Mouse (Mus musculus) intestine, embryonic 16.5 days (tissue): ENCODE measurements around the gene Osbp2. TPM values are rescaled to one million over a fixed set of nuclear protein-coding genes. Genes with fewer than 3 reads are reported as not detected.

Experiments used
- ATAC-seq: fragments of 200-750 bp; cut with Nextera tagmentation; 2 replicates; pipeline ENCODE4 v1.8.0; 2017; ENCODE audit warnings: moderate TSS enrichment, moderate library complexity
- H3K27ac ChIP-seq: fragments of 300-500 bp; sonication (generic); 2 replicates; pipeline ENCODE4 v1.5.1; 2014; ENCODE audit warnings: mild to moderate bottlenecking, low read length
- H3K27me3 ChIP-seq: fragments of 300-500 bp; sonication (generic); replicated peaks from 2 replicates; pipeline ENCODE4 v1.6.1; 2014; ENCODE audit warnings: low read length, control low read depth, mixed read lengths; ENCODE audit not compliant: control insufficient read depth, insufficient read depth
- H3K36me3 ChIP-seq: fragments of 300-500 bp; sonication (generic); 2 replicates; pipeline ENCODE4 v1.6.1; 2014; ENCODE audit warnings: low read length, control low read depth; ENCODE audit not compliant: control insufficient read depth, insufficient read depth
- H3K4me1 ChIP-seq: fragments of 300-500 bp; sonication (generic); 2 replicates; pipeline ENCODE4 v1.6.1; 2014; ENCODE audit warnings: low read length, control low read depth, mixed read lengths; ENCODE audit not compliant: control insufficient read depth, insufficient read depth
- H3K4me2 ChIP-seq: fragments of 300-500 bp; sonication (generic); 2 replicates; pipeline ENCODE4 v1.6.1; 2014; ENCODE audit warnings: low read depth, low read length, control low read depth
- H3K4me3 ChIP-seq: fragments of 300-500 bp; sonication (generic); 2 replicates; pipeline ENCODE4 v1.5.1; 2014; ENCODE audit warnings: mild to moderate bottlenecking, low read length
- H3K9ac ChIP-seq: fragments of 300-500 bp; sonication (generic); 2 replicates; pipeline ENCODE4 v1.6.1; 2014; ENCODE audit warnings: low read depth, low read length
- H3K9me3 ChIP-seq: fragments of 300-500 bp; sonication (generic); 2 replicates; pipeline ENCODE4 v1.6.1; 2016; ENCODE audit warnings: low read length, control low read depth; ENCODE audit not compliant: control insufficient read depth
- WGBS: fragments of 180-500 bp; shearing (Covaris S2); extraction: QIAGEN DNeasy Blood & Tissue Kit; methylation state at CpG from one replicate; pipeline ENCODE4 v1.1.7; 2014; 5-methylcytosine and 5-hydroxymethylcytosine counted together
- polyA plus RNA-seq: library from polyadenylated mRNA; unstranded; fragments of >200 nt; fragmentation: Nextera tagmentation; extraction: Ambion mirVana; gene quantifications from 2 replicates; pipeline ENCODE4 v1.2.1, GENCODE M21; 2015

The Osbp2 gene
- polyA plus RNA-seq, 1 experiment from 2014 or later: 0.45 TPM

DNA sequence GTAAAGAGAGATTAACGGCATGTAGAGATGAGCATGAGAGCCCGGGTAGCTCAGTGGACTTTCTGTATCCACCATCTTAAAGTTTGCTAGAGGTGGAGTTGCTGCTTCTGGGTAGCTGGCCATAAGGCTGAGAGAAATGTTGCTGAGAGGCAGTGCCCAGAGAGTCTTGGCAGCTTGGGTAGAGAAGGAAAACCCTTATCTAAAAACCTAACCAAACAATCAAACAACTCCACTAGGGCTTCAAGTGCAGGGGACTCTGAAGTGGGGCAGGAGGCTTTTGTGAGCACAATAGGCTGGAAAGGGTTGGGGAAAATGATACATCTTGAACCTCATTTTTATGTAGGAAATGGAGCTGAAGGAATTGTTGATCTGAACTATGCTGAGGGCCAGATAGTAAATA, 177.4 kb downstream of the Osbp2 start:
- Histone ChIP-seq H3K36me3 (peaks cover 27% of the 10 kb centered on the region), H3K27ac (no peak overlapping the region), H3K9me3 (no peaks in the 10 kb centered on the region), H3K9ac (no peak overlapping the region), H3K4me3 (no peak overlapping the region), H3K27me3 (no peaks in the 10 kb centered on the region), H3K4me2 (no peak overlapping the region), H3K4me1 (no peaks in the 10 kb centered on the region)
- ATAC-seq: no peak
- 89% methylated on average over 2 of the region's 2 CpGs for WGBS

DNA sequence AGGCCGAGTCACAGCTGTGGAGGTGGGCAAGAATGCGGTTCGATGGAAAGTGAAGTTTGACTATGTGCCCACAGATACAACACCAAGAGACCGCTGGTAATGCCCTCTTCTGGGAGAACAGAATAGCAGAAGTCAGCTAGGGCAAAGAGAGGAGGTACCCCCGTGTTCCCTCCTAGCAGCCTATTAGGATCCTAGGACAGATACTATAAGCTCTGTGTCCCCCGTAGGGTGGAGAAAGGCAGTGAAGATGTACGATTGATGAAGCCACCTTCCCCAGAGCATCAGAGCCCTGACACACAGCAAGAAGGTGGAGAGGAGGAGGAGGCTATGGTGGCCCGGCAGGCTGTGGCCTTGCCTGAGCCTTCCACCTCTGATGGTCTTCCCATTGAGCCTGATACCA, 178.3 kb downstream of the Osbp2 start:
- no peaks in the 10 kb centered on the region for H3K27me3 ChIP-seq
- ATAC-seq: no peak
- H3K27ac ChIP-seq: no peak overlapping the region
- peaks cover 27% of the 10 kb centered on the region for H3K36me3 ChIP-seq
- no peak overlapping the region for H3K4me3 ChIP-seq
- H3K9ac ChIP-seq: no peak overlapping the region
- 91% methylated on average over 8 of the region's 8 CpGs for WGBS
- H3K4me1 ChIP-seq: no peaks in the 10 kb centered on the region
- H3K4me2 ChIP-seq: no peak overlapping the region
- H3K9me3 ChIP-seq: no peaks in the 10 kb centered on the region

GRCm38 (mm10) chr11:3684723-3685430, 178.8 kb downstream of the Osbp2 start:
- Histone ChIP-seq H3K36me3 (peaks cover 28% of the 10 kb centered on the region), H3K9me3 (no peaks in the 10 kb centered on the region), H3K4me1 (no peaks in the 10 kb centered on the region), H3K27me3 (no peaks in the 10 kb centered on the region), H3K27ac (no peak overlapping the region), H3K9ac (no peak overlapping the region), H3K4me2 (no peak overlapping the region), H3K4me3 (no peak overlapping the region)
- WGBS: 89% methylated on average over 5 of the region's 5 CpGs
- ATAC-seq: no peak

DNA sequence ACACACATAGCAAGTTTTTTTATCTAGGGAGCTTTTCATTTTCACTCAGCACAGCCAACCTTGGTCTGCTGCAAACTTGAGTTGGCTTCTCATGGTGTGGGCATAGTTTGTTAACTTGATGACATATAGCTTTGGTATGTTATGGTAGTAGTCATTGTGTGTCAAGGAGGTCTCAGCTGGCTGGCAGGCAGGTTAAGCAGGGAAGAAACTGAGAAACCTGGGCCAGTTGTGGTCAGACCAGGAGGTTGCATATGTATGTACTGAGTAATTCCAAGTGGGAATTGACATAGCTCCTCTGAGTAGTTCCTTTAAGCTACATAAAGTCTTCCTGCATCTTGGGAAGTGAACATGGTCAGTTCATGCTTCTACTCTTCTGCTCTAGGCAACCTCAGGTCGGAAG, 179.5 kb downstream of the Osbp2 start:
- no peak overlapping the region for H3K4me3 ChIP-seq
- no peaks in the 10 kb centered on the region for H3K4me1 ChIP-seq
- H3K36me3 ChIP-seq: peaks cover 32% of the 10 kb centered on the region
- 100% methylated on average over 1 of the region's 1 CpGs for WGBS
- no peak overlapping the region for H3K27ac ChIP-seq
- H3K4me2 ChIP-seq: no peak overlapping the region
- no peak for ATAC-seq
- H3K9me3 ChIP-seq: no peaks in the 10 kb centered on the region
- H3K27me3 ChIP-seq: no peaks in the 10 kb centered on the region
- H3K9ac ChIP-seq: no peak overlapping the region

GRCm38 (mm10) chr11:3683696-3684095, 180.0 kb downstream of the Osbp2 start:
- H3K36me3 ChIP-seq: peaks cover 32% of the 10 kb centered on the region
- H3K4me1 ChIP-seq: no peaks in the 10 kb centered on the region
- H3K4me2 ChIP-seq: no peak overlapping the region
- ATAC-seq: no peak
- H3K9me3 ChIP-seq: no peaks in the 10 kb centered on the region
- H3K4me3 ChIP-seq: no peak overlapping the region
- H3K27me3 ChIP-seq: no peaks in the 10 kb centered on the region
- H3K27ac ChIP-seq: no peak overlapping the region
- 95% methylated on average over 11 of the region's 11 CpGs for WGBS
- no peak overlapping the region for H3K9ac ChIP-seq

- no peak for ATAC-seq
- Histone ChIP-seq H3K4me2 (no peak overlapping the region), H3K9me3 (no peaks in the 10 kb centered on the region), H3K4me1 (no peaks in the 10 kb centered on the region), H3K27ac (no peak overlapping the region), H3K9ac (no peak overlapping the region), H3K4me3 (no peak overlapping the region), H3K36me3 (peaks cover 12% of the 10 kb centered on the region), H3K27me3 (no peaks in the 10 kb centered on the region)
- WGBS: 93% methylated on average over 3 of the region's 3 CpGs
Measured at GRCm38 (mm10) chr11:3679771-3680170, 183.9 kb downstream of the Osbp2 start.

GRCm38 (mm10) chr11:3677204-3677603, 186.5 kb downstream of the Osbp2 start:
- H3K36me3 ChIP-seq: peaks cover 5% of the 10 kb centered on the region; the same call in 1 of the 2 replicates
- H3K9ac ChIP-seq: no peak overlapping the region
- no peaks in the 10 kb centered on the region for H3K27me3 ChIP-seq
- no peak for ATAC-seq
- no peaks in the 10 kb centered on the region for H3K4me1 ChIP-seq
- no peak overlapping the region for H3K4me3 ChIP-seq
- no peaks in the 10 kb centered on the region for H3K9me3 ChIP-seq
- 86% methylated on average over 6 of the region's 6 CpGs for WGBS
- H3K27ac ChIP-seq: no peak overlapping the region
- no peak overlapping the region for H3K4me2 ChIP-seq

DNA sequence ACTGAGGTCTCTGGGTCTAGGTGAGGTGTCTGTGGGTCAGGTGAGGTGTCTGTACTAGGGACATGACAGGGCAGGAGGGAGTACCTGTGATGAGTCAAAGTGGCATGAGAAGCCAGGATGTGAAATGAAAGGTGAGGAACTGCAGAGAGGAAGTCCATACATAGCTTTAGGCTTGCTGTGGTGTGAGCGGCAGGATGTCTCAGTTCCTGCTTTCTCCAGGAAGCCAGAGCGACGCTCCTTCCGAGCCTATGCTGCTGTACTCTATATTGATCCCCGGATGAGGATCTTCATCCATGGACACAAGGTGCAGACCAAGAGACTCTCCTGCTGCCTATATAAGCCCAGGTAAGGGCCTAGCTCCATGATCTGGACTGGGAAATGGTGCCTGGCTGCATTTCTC, 187.3 kb downstream of the Osbp2 start:
- Histone ChIP-seq H3K9me3 (no peaks in the 10 kb centered on the region), H3K27me3 (no peaks in the 10 kb centered on the region), H3K4me2 (no peak overlapping the region), H3K4me3 (no peak overlapping the region), H3K4me1 (no peaks in the 10 kb centered on the region), H3K36me3 (peaks cover 6% of the 10 kb centered on the region; the same call in 1 of the 2 replicates), H3K27ac (no peak overlapping the region), H3K9ac (no peak overlapping the region)
- ATAC-seq: no peak
- 88% methylated on average over 5 of the region's 5 CpGs for WGBS

DNA sequence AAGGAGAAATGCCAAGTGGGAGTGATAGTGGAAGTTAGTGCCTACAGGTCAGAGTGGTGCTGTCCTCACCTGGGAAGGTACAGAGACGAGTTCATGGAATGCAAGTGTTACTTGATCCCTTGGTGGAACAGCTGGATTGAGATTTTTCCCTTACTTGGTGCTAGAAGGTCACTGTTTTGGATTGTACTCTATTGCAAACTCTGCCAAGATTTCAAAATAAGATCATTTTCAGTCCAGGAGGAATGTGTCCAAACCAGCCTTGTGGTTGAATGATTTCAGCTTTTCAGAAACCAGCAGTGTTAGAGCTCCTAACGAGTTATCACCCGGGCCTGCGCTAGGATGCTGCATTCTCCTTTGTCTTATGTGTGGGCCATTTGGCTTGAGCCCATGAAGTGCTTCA, 189.2 kb downstream of the Osbp2 start:
- Histone ChIP-seq H3K4me2 (no peak overlapping the region), H3K9ac (no peak overlapping the region), H3K27ac (no peak overlapping the region), H3K9me3 (no peaks in the 10 kb centered on the region), H3K36me3 (peaks cover 5% of the 10 kb centered on the region; the same call in 1 of the 2 replicates), H3K4me1 (no peaks in the 10 kb centered on the region), H3K27me3 (no peaks in the 10 kb centered on the region), H3K4me3 (no peak overlapping the region)
- ATAC-seq: no peak
- WGBS: 89% methylated on average over 4 of the region's 4 CpGs
